Mouse (Mus musculus): ENCODE measurements at regions not wholly inside any gene's neighbourhood (a gene's known extent, or its start where the extent isn't known, plus 50 kb on each side); places are given as distances from the start of the nearest gene placed in this dataset.
A peak's percentile ranks its signal among the peaks of the same experiment; 100 is the strongest.

DNA sequence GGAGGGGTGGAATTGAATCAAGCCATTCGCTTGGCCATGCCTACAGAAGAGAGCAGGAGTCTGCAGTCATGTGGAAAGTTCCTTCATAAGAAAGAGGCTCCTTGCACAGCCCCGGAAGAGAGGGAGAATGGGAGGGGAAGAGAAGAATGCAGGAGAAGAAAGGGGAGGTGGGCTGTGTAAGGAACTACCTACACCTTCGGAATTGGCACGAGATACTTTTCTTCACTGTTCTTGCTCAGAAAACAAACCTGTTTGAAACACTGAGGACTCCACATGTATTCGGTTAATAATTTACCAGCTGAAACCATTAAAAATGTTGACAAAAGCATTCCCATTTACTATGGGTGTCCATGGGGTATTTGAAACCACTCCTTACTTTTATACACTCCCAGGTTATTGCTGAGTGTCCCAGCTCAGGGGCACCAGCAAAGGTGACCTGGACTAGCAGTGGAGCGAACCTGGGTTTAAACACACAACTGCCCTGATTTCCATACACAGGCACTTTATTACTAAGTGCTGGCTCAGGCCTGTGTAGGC, 153.4 kb upstream of the Cited2 start:
- peak; percentile 70 for ATAC-seq (ENCODE audit: low read depth)
- Histone ChIP-seq H3K9me3 (ENCODE audit: control insufficient read depth, low read length) (no peaks in the 10 kb centered on the region), H3K4me1 (replicated peaks; ENCODE audit: control insufficient read depth, insufficient read depth, low read length) (peaks cover under 1% of the 10 kb centered on the region; the same call in 1 of the 2 replicates), H3K9ac (ENCODE audit: low read length) (no peak overlapping the region), H3K4me2 (ENCODE audit: low read depth, low read length) (no peak overlapping the region), H3K36me3 (ENCODE audit: control insufficient read depth, insufficient read depth, low read length) (no peaks in the 10 kb centered on the region), H3K27me3 (ENCODE audit: control insufficient read depth, insufficient read depth, low read depth, low read length) (no peaks in the 10 kb centered on the region), H3K27ac (ENCODE audit: low read length) (peak overlapping the region; percentile 53), H3K4me3 (ENCODE audit: low read length) (no peak overlapping the region)
- 64% methylated on average over 6 of the region's 6 CpGs for WGBS

GRCm38 (mm10) chr10:17574894-17575293, 148.1 kb upstream of the Cited2 start:
- Histone ChIP-seq H3K4me3 (ENCODE audit: low read length) (no peak overlapping the region), H3K27ac (ENCODE audit: low read length) (peak overlapping the region; percentile 29; the same call in 1 of the 2 replicates), H3K9ac (ENCODE audit: low read length) (no peak overlapping the region), H3K36me3 (ENCODE audit: control insufficient read depth, insufficient read depth, low read length) (no peaks in the 10 kb centered on the region), H3K9me3 (ENCODE audit: control insufficient read depth, low read length) (peaks cover 2% of the 10 kb centered on the region; the same call in 1 of the 2 replicates), H3K4me2 (ENCODE audit: low read depth, low read length) (no peak overlapping the region), H3K4me1 (replicated peaks; ENCODE audit: control insufficient read depth, insufficient read depth, low read length) (peaks cover 17% of the 10 kb centered on the region), H3K27me3 (ENCODE audit: control insufficient read depth, insufficient read depth, low read depth, low read length) (no peaks in the 10 kb centered on the region)
- peak; percentile 32; the same call in 1 of the 2 replicates for ATAC-seq (ENCODE audit: low read depth)
- 19% methylated on average over 3 of the region's 3 CpGs for WGBS

GRCm38 (mm10) chr10:17575448-17576332, 147.3 kb upstream of the Cited2 start:
- ATAC-seq (ENCODE audit: low read depth) = peak; percentile 84
- Histone ChIP-seq H3K9me3 (ENCODE audit: control insufficient read depth, low read length) (peaks cover 2% of the 10 kb centered on the region; the same call in 1 of the 2 replicates), H3K9ac (ENCODE audit: low read length) (no peak overlapping the region), H3K36me3 (ENCODE audit: control insufficient read depth, insufficient read depth, low read length) (no peaks in the 10 kb centered on the region), H3K4me3 (ENCODE audit: low read length) (no peak overlapping the region), H3K4me2 (ENCODE audit: low read depth, low read length) (no peak overlapping the region), H3K27ac (ENCODE audit: low read length) (peak overlapping the region; percentile 67), H3K27me3 (ENCODE audit: control insufficient read depth, insufficient read depth, low read depth, low read length) (no peaks in the 10 kb centered on the region), H3K4me1 (replicated peaks; ENCODE audit: control insufficient read depth, insufficient read depth, low read length) (peaks cover 17% of the 10 kb centered on the region)
- WGBS = 54% methylated on average over 10 of the region's 10 CpGs

DNA sequence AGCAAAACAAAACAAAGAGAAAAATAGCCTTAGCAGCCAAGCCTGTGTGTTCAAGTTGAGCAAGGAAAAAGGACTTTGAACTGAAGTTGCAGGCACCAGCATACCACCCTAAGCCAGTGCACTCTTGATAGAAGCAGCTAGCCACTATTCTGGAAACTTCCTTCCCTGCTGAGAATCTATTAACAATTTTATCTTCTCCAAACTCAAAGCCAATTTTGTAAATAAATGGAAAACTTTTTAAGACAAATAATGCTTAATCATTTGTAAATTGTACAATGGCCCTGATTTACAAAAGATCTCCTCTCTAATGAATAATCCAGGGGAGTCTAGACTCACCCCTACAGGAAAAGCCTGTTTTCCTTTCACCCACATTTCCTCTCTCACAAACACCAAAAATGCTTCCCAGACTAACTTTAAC, 146.7 kb upstream of the Cited2 start:
- Histone ChIP-seq H3K36me3 (ENCODE audit: control insufficient read depth, insufficient read depth, low read length) (no peaks in the 10 kb centered on the region), H3K27me3 (ENCODE audit: control insufficient read depth, insufficient read depth, low read depth, low read length) (no peaks in the 10 kb centered on the region), H3K4me1 (replicated peaks; ENCODE audit: control insufficient read depth, insufficient read depth, low read length) (peaks cover 17% of the 10 kb centered on the region), H3K27ac (ENCODE audit: low read length) (peak overlapping the region; percentile 67), H3K4me2 (ENCODE audit: low read depth, low read length) (no peak overlapping the region), H3K4me3 (ENCODE audit: low read length) (no peak overlapping the region), H3K9me3 (ENCODE audit: control insufficient read depth, low read length) (peaks cover 2% of the 10 kb centered on the region; the same call in 1 of the 2 replicates), H3K9ac (ENCODE audit: low read length) (no peak overlapping the region)
- ATAC-seq (ENCODE audit: low read depth) = no peak

- no peaks in the 10 kb centered on the region for H3K36me3 ChIP-seq (ENCODE audit: control insufficient read depth, insufficient read depth, low read length)
- H3K27ac ChIP-seq (ENCODE audit: low read length) = no peak overlapping the region
- H3K4me1 ChIP-seq (replicated peaks; ENCODE audit: control insufficient read depth, insufficient read depth, low read length) = peaks cover 17% of the 10 kb centered on the region
- H3K27me3 ChIP-seq (ENCODE audit: control insufficient read depth, insufficient read depth, low read depth, low read length) = no peaks in the 10 kb centered on the region
- no peak overlapping the region for H3K4me2 ChIP-seq (ENCODE audit: low read depth, low read length)
- peaks cover 2% of the 10 kb centered on the region; the same call in 1 of the 2 replicates for H3K9me3 ChIP-seq (ENCODE audit: control insufficient read depth, low read length)
- WGBS = 86% methylated on average over 2 of the region's 2 CpGs
- H3K4me3 ChIP-seq (ENCODE audit: low read length) = no peak overlapping the region
- H3K9ac ChIP-seq (ENCODE audit: low read length) = no peak overlapping the region
- ATAC-seq (ENCODE audit: low read depth) = no peak
Observed at GRCm38 (mm10) chr10:17579463-17579862, 143.6 kb upstream of the Cited2 start.

DNA sequence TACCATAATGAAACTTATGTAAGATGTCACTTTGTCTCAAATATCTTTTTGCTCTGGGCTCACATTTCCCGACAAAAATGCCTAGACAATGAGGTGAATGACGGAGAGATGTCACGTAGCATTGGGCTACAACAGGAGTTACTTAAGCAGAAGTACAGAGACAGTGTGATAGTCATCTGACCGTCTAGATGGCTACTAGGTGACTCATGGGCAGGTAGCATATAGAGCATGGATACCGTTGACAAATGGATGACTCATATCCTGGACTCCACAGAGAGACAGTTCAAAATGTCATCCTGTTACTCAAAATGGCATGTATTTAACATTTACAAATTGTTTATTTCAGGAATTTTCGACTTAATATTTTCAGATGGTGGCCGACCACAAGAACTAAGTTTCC, 138.2 kb upstream of the Cited2 start:
- no peaks in the 10 kb centered on the region for H3K27me3 ChIP-seq (ENCODE audit: control insufficient read depth, insufficient read depth, low read depth, low read length)
- ATAC-seq (ENCODE audit: low read depth) = no peak
- WGBS = 84% methylated on average over 7 of the region's 7 CpGs

GRCm38 (mm10) chr10:17586910-17587309, 136.1 kb upstream of the Cited2 start:
- no peak overlapping the region for H3K27ac ChIP-seq (ENCODE audit: low read length)
- H3K4me2 ChIP-seq (ENCODE audit: low read depth, low read length) = no peak overlapping the region
- H3K4me3 ChIP-seq (ENCODE audit: low read length) = no peak overlapping the region
- H3K36me3 ChIP-seq (ENCODE audit: control insufficient read depth, insufficient read depth, low read length) = no peaks in the 10 kb centered on the region
- H3K4me1 ChIP-seq (replicated peaks; ENCODE audit: control insufficient read depth, insufficient read depth, low read length) = no peaks in the 10 kb centered on the region
- no peaks in the 10 kb centered on the region for H3K27me3 ChIP-seq (ENCODE audit: control insufficient read depth, insufficient read depth, low read depth, low read length)
- no peak for ATAC-seq (ENCODE audit: low read depth)
- H3K9me3 ChIP-seq (ENCODE audit: control insufficient read depth, low read length) = no peaks in the 10 kb centered on the region
- 79% methylated on average over 2 of the region's 2 CpGs for WGBS
- no peak overlapping the region for H3K9ac ChIP-seq (ENCODE audit: low read length)

More for the DNA sequence above, 138.2 kb upstream of the Cited2 start:
- H3K4me3 ChIP-seq (ENCODE audit: low read length) = no peak overlapping the region
- H3K4me2 ChIP-seq (ENCODE audit: low read depth, low read length) = no peak overlapping the region
- H3K9ac ChIP-seq (ENCODE audit: low read length) = no peak overlapping the region
- H3K36me3 ChIP-seq (ENCODE audit: control insufficient read depth, insufficient read depth, low read length) = no peaks in the 10 kb centered on the region
- H3K27ac ChIP-seq (ENCODE audit: low read length) = no peak overlapping the region
- no peaks in the 10 kb centered on the region for H3K4me1 ChIP-seq (replicated peaks; ENCODE audit: control insufficient read depth, insufficient read depth, low read length)
- H3K9me3 ChIP-seq (ENCODE audit: control insufficient read depth, low read length) = no peaks in the 10 kb centered on the region

- no peak for ATAC-seq (ENCODE audit: low read depth)
- no peak overlapping the region for H3K4me2 ChIP-seq (ENCODE audit: low read depth, low read length)
- H3K27me3 ChIP-seq (ENCODE audit: control insufficient read depth, insufficient read depth, low read depth, low read length) = no peaks in the 10 kb centered on the region
- H3K4me3 ChIP-seq (ENCODE audit: low read length) = no peak overlapping the region
- H3K36me3 ChIP-seq (ENCODE audit: control insufficient read depth, insufficient read depth, low read length) = no peaks in the 10 kb centered on the region
- no peaks in the 10 kb centered on the region for H3K9me3 ChIP-seq (ENCODE audit: control insufficient read depth, low read length)
- no peak overlapping the region for H3K9ac ChIP-seq (ENCODE audit: low read length)
- H3K27ac ChIP-seq (ENCODE audit: low read length) = no peak overlapping the region
- H3K4me1 ChIP-seq (replicated peaks; ENCODE audit: control insufficient read depth, insufficient read depth, low read length) = no peaks in the 10 kb centered on the region
- 69% methylated on average over 4 of the region's 4 CpGs for WGBS
Observed at GRCm38 (mm10) chr10:17589136-17589535, 133.9 kb upstream of the Cited2 start.

- Histone ChIP-seq H3K9me3 (ENCODE audit: control insufficient read depth, low read length) (no peaks in the 10 kb centered on the region), H3K27me3 (ENCODE audit: control insufficient read depth, insufficient read depth, low read depth, low read length) (no peaks in the 10 kb centered on the region), H3K4me3 (ENCODE audit: low read length) (no peak overlapping the region), H3K36me3 (ENCODE audit: control insufficient read depth, insufficient read depth, low read length) (no peaks in the 10 kb centered on the region), H3K9ac (ENCODE audit: low read length) (no peak overlapping the region), H3K4me2 (ENCODE audit: low read depth, low read length) (no peak overlapping the region), H3K27ac (ENCODE audit: low read length) (no peak overlapping the region), H3K4me1 (replicated peaks; ENCODE audit: control insufficient read depth, insufficient read depth, low read length) (no peaks in the 10 kb centered on the region)
- no peak for ATAC-seq (ENCODE audit: low read depth)
- 68% methylated on average over 1 of the region's 1 CpGs for WGBS
Observed at GRCm38 (mm10) chr10:17590195-17590594, 132.8 kb upstream of the Cited2 start.

Measured in lung, embryonic 16.5 days (tissue).